Mouse (Mus musculus) liver, embryonic 14.5 days (tissue): ENCODE measurements at regions not wholly inside any gene's neighbourhood (a gene's known extent, or its start where the extent isn't known, plus 50 kb on each side); places are given as distances from the start of the nearest gene placed in this dataset.

Source experiments
- CTCF ChIP-seq: IDR thresholded peaks from 2 replicates; pipeline ENCODE4 v1.5.1; 2016; ENCODE audit warnings: antibody characterized with exemption, low read depth, control low read depth
- EP300 ChIP-seq: IDR thresholded peaks from 2 replicates; pipeline ENCODE4 v1.6.1; 2016; ENCODE audit warnings: antibody characterized with exemption, low read depth

- TF ChIP-seq CTCF: no peak
- TF ChIP-seq EP300: no peak
Measured at GRCm38 (mm10) chr3:149437763-149438162, 447.4 kb upstream of the Adgrl2 start.
